Mouse (Mus musculus): ENCODE data around the gene Bdh1.

GRCm38 (mm10) chr16:31410969-31411368 is 11.1 kb upstream of the Bdh1 start:
- no peak for TF ChIP-seq CTCF (IDR thresholded peaks at IDR 0.05; ENCODE audit: low read depth)
- TF ChIP-seq EP300 (IDR thresholded peaks at IDR 0.05; ENCODE audit: low read depth): no peak

Measured in heart, postnatal 0 days (tissue).